Mouse (Mus musculus) liver, embryonic 14.5 days (tissue): ENCODE data around the gene Nemf. TPM values are rescaled to one million over a fixed set of nuclear protein-coding genes. Genes with fewer than 3 reads are reported as not detected.

Experiments used
- ATAC-seq: fragments of 200-750 bp; cut with Nextera tagmentation; 2 replicates; pipeline ENCODE4 v1.8.0; 2017; ENCODE audit warnings: moderate number of reproducible peaks, mild to moderate bottlenecking, moderate library complexity; ENCODE audit not compliant: insufficient read depth
- DNase-seq, 3 experiments: peaks; one replicate each; pipeline ENCODE4 v3.0.0-alpha.2; 2012 to 2013; ENCODE audit warnings: low read depth in 3 of 3, low spot score in 3 of 3
- H3K27ac ChIP-seq: fragments of 300-500 bp; sonication (generic); 2 replicates; pipeline ENCODE4 v1.5.1; 2014; ENCODE audit warnings: moderate library complexity, mild to moderate bottlenecking, control low read depth, inconsistent platforms
- H3K27me3 ChIP-seq: fragments of 300-500 bp; sonication (generic); 2 replicates; pipeline ENCODE4 v1.6.1; 2014; ENCODE audit warnings: mild to moderate bottlenecking, low read length, moderate library complexity; ENCODE audit not compliant: control insufficient read depth, insufficient read depth
- H3K36me3 ChIP-seq: fragments of 300-500 bp; sonication (generic); replicated peaks from 2 replicates; pipeline ENCODE4 v1.6.1; 2014; ENCODE audit warnings: low read depth; ENCODE audit not compliant: control insufficient read depth, insufficient read depth
- H3K4me1 ChIP-seq, 2 experiments: fragments of 200-500 bp in 1 of 2; fragments of 300-500 bp in 1 of 2; sonication (generic) in 1 of 2; replicated peaks; 2 replicates each; pipeline ENCODE4 v1.6.1; 2012 to 2014; ENCODE audit warnings: antibody characterized with exemption in 1 of 2, inconsistent platforms in 1 of 2, low read length in 1 of 2; ENCODE audit not compliant: control insufficient read depth in 2 of 2, insufficient read depth in 2 of 2
- H3K4me2 ChIP-seq: fragments of 300-500 bp; sonication (generic); 2 replicates; pipeline ENCODE4 v1.6.1; 2014; ENCODE audit warnings: low read depth, mild to moderate bottlenecking, control low read depth, moderate library complexity
- H3K4me3 ChIP-seq, 2 experiments: fragments of 200-500 bp in 1 of 2; fragments of 300-500 bp in 1 of 2; sonication (generic) in 1 of 2; 2 replicates each; pipeline ENCODE4 v1.5.1; 2012 to 2014; ENCODE audit warnings: low read depth in 2 of 2, low read length in 2 of 2, mild to moderate bottlenecking in 2 of 2, control low read depth in 1 of 2, inconsistent platforms in 1 of 2, moderate library complexity in 1 of 2; ENCODE audit not compliant: insufficient read depth in 1 of 2
- H3K9ac ChIP-seq: fragments of 300-500 bp; sonication (generic); replicated peaks from 2 replicates; pipeline ENCODE4 v1.6.1; 2014; ENCODE audit warnings: mild to moderate bottlenecking, control low read depth, moderate library complexity
- H3K9me3 ChIP-seq: fragments of 300-500 bp; sonication (generic); 2 replicates; pipeline ENCODE4 v1.6.1; 2016; ENCODE audit warnings: low read length, mixed read lengths; ENCODE audit not compliant: control insufficient read depth
- CTCF ChIP-seq: IDR thresholded peaks from 2 replicates; pipeline ENCODE4 v1.5.1; 2016; ENCODE audit warnings: antibody characterized with exemption, low read depth, control low read depth
- EP300 ChIP-seq: IDR thresholded peaks from 2 replicates; pipeline ENCODE4 v1.6.1; 2016; ENCODE audit warnings: antibody characterized with exemption, low read depth
- WGBS: fragments of 180-500 bp; shearing (Covaris S2); extraction: QIAGEN DNeasy Blood & Tissue Kit; methylation state at CpG from one replicate; pipeline ENCODE4 v1.1.7; 2014; ENCODE audit not compliant: insufficient replicate concordance; 5-methylcytosine and 5-hydroxymethylcytosine counted together
- polyA plus RNA-seq, 2 experiments: library from polyadenylated mRNA; depleted of rRNA in 1 of 2; stranded (reverse) in 1 of 2; unstranded in 1 of 2; fragments of >200 nt; fragmentation: Nextera tagmentation in 1 of 2; extraction: Ambion mirVana in 1 of 2; gene quantifications; 2 replicates each; pipeline versions ENCODE4 v1.2.1 to v1.2.3; 2012 to 2014

Gene Nemf
- polyA plus RNA-seq, 2 experiments, result 11.1 to 33.7 TPM

- Histone ChIP-seq H3K4me3 (no peak overlapping the region), H3K4me1 (peaks cover 3 to 7% of the 10 kb centered on the region in 2 experiments), H3K4me2 (no peak overlapping the region), H3K36me3 (peaks cover 40% of the 10 kb centered on the region), H3K27ac (no peak overlapping the region), H3K27me3 (no peaks in the 10 kb centered on the region), H3K9ac (no peak overlapping the region), H3K9me3 (no peaks in the 10 kb centered on the region)
- no peak for ATAC-seq
- WGBS, result 96% methylated on average over 1 of the region's 1 CpGs
- DNase-seq, result no peak
- TF ChIP-seq EP300 (no peak), CTCF (no peak)
Observed at GRCm38 (mm10) chr12:69377188-69377587, 20.2 kb upstream of the Nemf start.

- H3K27ac ChIP-seq, result no peak overlapping the region
- peaks cover 40% of the 10 kb centered on the region for H3K36me3 ChIP-seq
- H3K4me2 ChIP-seq, result peak overlapping the region; percentile 27; the same call in 1 of the 2 replicates
- TF ChIP-seq CTCF (no peak), EP300 (no peak)
- H3K4me1 ChIP-seq, result peaks cover 3 to 8% of the 10 kb centered on the region in 2 experiments
- H3K27me3 ChIP-seq, result no peaks in the 10 kb centered on the region
- H3K4me3 ChIP-seq, result peak overlapping the region in 1 of 2 experiments; percentile 14; a peak in 1 of 4 replicates
- WGBS, result 33% methylated on average over 2 of the region's 2 CpGs
- no peak for DNase-seq
- no peaks in the 10 kb centered on the region for H3K9me3 ChIP-seq
- no peak for ATAC-seq
- H3K9ac ChIP-seq, result 0 out of 2 replicates have a peak overlapping the region, but pooled peaks have one; percentile 34
Observed at GRCm38 (mm10) chr12:69376132-69376531, 19.2 kb upstream of the Nemf start.

- H3K4me2 ChIP-seq, result peak overlapping the region; percentile 74
- TF ChIP-seq EP300 (no peak), CTCF (no peak)
- no peaks in the 10 kb centered on the region for H3K9me3 ChIP-seq
- no peaks in the 10 kb centered on the region for H3K27me3 ChIP-seq
- peak overlapping the region; percentile 94 to 98 for H3K4me3 ChIP-seq
- WGBS, result 9% methylated on average over 11 of the region's 11 CpGs
- peaks cover 7 to 15% of the 10 kb centered on the region in 2 experiments for H3K4me1 ChIP-seq
- DNase-seq (no peak), ATAC-seq (no peak)
- no peak overlapping the region for H3K27ac ChIP-seq
- H3K36me3 ChIP-seq, result peaks cover 36% of the 10 kb centered on the region
- peak overlapping the region; percentile 99 for H3K9ac ChIP-seq
Observed at GRCm38 (mm10) chr12:69373850-69374766, 17.1 kb upstream of the Nemf start.

GRCm38 (mm10) chr12:69372731-69373331, 15.9 kb upstream of the Nemf start:
- peak overlapping the region; percentile 99 for H3K9ac ChIP-seq
- peak overlapping the region; percentile 74 for H3K4me2 ChIP-seq
- no peaks in the 10 kb centered on the region for H3K9me3 ChIP-seq
- ATAC-seq (peak; percentile 18; the same call in 1 of the 2 replicates), DNase-seq (no peak)
- under 1% methylated on average over 42 of the region's 42 CpGs for WGBS
- TF ChIP-seq EP300 (no peak), CTCF (no peak)
- no peaks in the 10 kb centered on the region for H3K27me3 ChIP-seq
- H3K27ac ChIP-seq, result peak overlapping the region; percentile 96
- peaks cover 7 to 15% of the 10 kb centered on the region in 2 experiments for H3K4me1 ChIP-seq
- peak overlapping the region; percentile 94 to 98 for H3K4me3 ChIP-seq
- H3K36me3 ChIP-seq, result peaks cover 27% of the 10 kb centered on the region
